Mouse (Mus musculus) C2C12 (cell line): ENCODE measurements around the gene Arl11.

Experiments used
- CEBPB ChIP-seq: IDR thresholded peaks from one replicate; pipeline ENCODE4 v1.6.1; 2011; ENCODE audit warnings: low read depth, mild to moderate bottlenecking, control low read depth, moderate library complexity
- CTCF ChIP-seq: IDR thresholded peaks from one replicate; pipeline ENCODE4 v1.5.1; 2011; ENCODE audit not compliant: control insufficient read depth, insufficient read depth, insufficient read length
- MAX ChIP-seq: IDR thresholded peaks from one replicate; pipeline ENCODE4 v1.6.1; 2011; ENCODE audit warnings: mild to moderate bottlenecking, control low read depth
- MYOD1 ChIP-seq: IDR thresholded peaks from one replicate; pipeline ENCODE4 v1.6.1; 2011; ENCODE audit warnings: low read depth; ENCODE audit not compliant: control insufficient read depth, insufficient read length
- MYOG ChIP-seq: IDR thresholded peaks from one replicate; pipeline ENCODE4 v1.6.1; 2011; ENCODE audit not compliant: control insufficient read depth, insufficient read length; ENCODE audit errors: extremely low read depth

DNA sequence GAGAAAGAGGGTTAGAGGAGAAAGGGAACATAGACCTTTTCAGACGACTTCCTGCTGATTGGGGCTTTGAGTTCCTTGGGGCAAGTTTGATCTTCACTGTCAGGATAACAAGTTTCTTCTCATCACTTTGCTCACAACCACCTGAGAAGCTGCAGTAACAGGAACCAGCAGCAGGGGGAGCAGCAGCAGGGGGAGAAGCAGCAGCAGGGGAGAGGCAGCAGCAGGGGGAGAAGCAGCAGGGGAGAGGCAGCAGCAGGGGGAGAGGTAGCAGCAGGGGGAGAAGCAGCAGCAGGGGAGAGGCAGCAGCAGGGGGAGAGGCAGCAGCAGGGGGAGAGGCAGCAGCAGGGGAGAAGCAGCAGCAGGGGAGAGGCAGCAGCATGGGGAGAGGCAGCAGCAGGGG is 32.3 kb upstream of the Arl11 start:
- TF ChIP-seq CTCF (no peak), MAX (no peak), CEBPB (no peak), MYOG (no peak), MYOD1 (no peak)
